Mouse (Mus musculus) hindbrain, embryonic 11.5 days (tissue): Measurements from ENCODE around the gene Olfr738. TPM values are rescaled to one million over a fixed set of nuclear protein-coding genes. Genes with fewer than 3 reads are reported as not detected.

Experiments used
- ATAC-seq: fragments of 200-750 bp; cut with Nextera tagmentation; 2 replicates; pipeline ENCODE4 v1.8.0; 2017; ENCODE audit warnings: mild to moderate bottlenecking, moderate TSS enrichment, moderate library complexity; ENCODE audit not compliant: low FRiP score
- DNase-seq: peaks from one replicate; pipeline ENCODE4 v3.0.0-alpha.2; 2015; ENCODE audit warnings: low spot score
- H3K27ac ChIP-seq: fragments of 300-500 bp; sonication (generic); 2 replicates; pipeline ENCODE4 v1.5.1; 2014; ENCODE audit warnings: mild to moderate bottlenecking, low read depth, low read length
- H3K27me3 ChIP-seq: fragments of 300-500 bp; sonication (generic); 2 replicates; pipeline ENCODE4 v1.6.1; 2014; ENCODE audit warnings: mild to moderate bottlenecking, low read length, moderate library complexity, mixed read lengths; ENCODE audit not compliant: control insufficient read depth, insufficient read depth
- H3K36me3 ChIP-seq: fragments of 300-500 bp; sonication (generic); 2 replicates; pipeline ENCODE4 v1.6.1; 2014; ENCODE audit warnings: mild to moderate bottlenecking, low read length, moderate library complexity, mixed read lengths; ENCODE audit not compliant: control insufficient read depth, insufficient read depth
- H3K4me1 ChIP-seq: fragments of 300-500 bp; sonication (generic); replicated peaks from 2 replicates; pipeline ENCODE4 v1.6.1; 2014; ENCODE audit warnings: low read length, mixed read lengths; ENCODE audit not compliant: control insufficient read depth, insufficient read depth
- H3K4me2 ChIP-seq: fragments of 300-500 bp; sonication (generic); replicated peaks from 2 replicates; pipeline ENCODE4 v1.6.1; 2014; ENCODE audit warnings: mild to moderate bottlenecking, low read depth, low read length
- H3K4me3 ChIP-seq: fragments of 300-500 bp; sonication (generic); 2 replicates; pipeline ENCODE4 v1.5.1; 2014; ENCODE audit warnings: low read depth, low read length
- H3K9ac ChIP-seq: fragments of 300-500 bp; sonication (generic); 2 replicates; pipeline ENCODE4 v1.6.1; 2014; ENCODE audit warnings: low read depth, low read length
- H3K9me3 ChIP-seq: fragments of 300-500 bp; sonication (generic); 2 replicates; pipeline ENCODE4 v1.6.1; 2016; ENCODE audit warnings: low read length; ENCODE audit not compliant: control insufficient read depth
- WGBS: fragments of 180-500 bp; shearing (Covaris S2); extraction: QIAGEN DNeasy Blood & Tissue Kit; methylation state at CpG from one replicate; pipeline ENCODE4 v1.1.7; 2014; 5-methylcytosine and 5-hydroxymethylcytosine counted together
- polyA plus RNA-seq: library from polyadenylated mRNA; unstranded; fragments of >200 nt; fragmentation: Nextera tagmentation; extraction: Ambion mirVana; gene quantifications from 2 replicates; pipeline ENCODE4 v1.2.1, GENCODE M21; 2014

Olfr738 gene
- polyA plus RNA-seq: not detected in 2 replicates

DNA sequence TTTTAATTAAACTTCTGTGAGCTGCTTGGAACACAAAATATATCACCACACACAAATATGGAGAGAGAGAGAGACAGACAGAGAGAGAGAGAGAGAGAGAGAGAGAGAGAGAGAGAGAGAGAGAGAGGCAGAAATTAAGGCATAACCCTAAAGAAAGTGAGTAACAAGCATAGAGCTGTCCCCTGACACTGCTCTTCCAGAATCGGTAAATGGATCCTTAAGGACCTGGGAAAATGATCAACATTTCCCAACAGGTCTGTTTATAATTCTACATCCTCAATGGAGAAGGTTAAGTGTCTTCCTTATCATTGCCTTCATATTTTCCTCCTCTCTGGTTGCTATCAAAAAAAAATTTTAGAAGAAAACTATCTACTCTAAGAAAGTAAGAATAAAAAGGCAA lies at the start of gene Olfr738:
TSS of gene Olfr738 (plus strand) at position 301 of the 400 bp plus-strand sequence.
- 79% methylated on average over 1 of the region's 1 CpGs for WGBS
- no peak within 1 kb of the TSS for H3K4me3 ChIP-seq
- no peaks in the 10 kb centered on the region for H3K27me3 ChIP-seq
- H3K9me3 ChIP-seq: no peaks in the 10 kb centered on the region
- H3K4me2 ChIP-seq: no peak within 1 kb of the TSS
- no peaks in the 10 kb centered on the region for H3K36me3 ChIP-seq
- no peak within 1 kb of the TSS for H3K27ac ChIP-seq
- no peak within 1 kb of the TSS for H3K9ac ChIP-seq
- DNase-seq: no peak
- H3K4me1 ChIP-seq: no peaks in the 10 kb centered on the region
- no peak for ATAC-seq

DNA sequence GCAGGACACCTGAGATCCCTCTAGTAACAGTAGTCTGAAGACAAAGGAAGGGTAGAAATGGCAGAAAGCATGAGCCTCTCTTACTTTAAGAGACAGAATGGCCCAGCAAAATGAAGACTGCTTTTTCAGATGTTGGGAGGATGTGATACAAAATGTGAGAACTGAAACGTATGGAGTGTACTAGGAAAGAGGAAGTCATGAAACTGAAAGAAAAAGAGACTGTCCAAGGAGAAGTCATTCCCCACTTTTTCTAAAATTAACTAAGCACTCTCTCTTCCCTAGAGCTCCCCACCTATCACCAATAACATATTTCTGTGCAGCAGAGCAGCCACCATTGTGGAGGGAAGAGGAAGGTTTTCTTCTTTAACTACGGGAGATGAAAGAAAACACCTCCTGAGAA lies 49.8 kb upstream of the Olfr738 start, which contains the start of gene Tlr11:
TSS of gene Tlr11 (plus strand) at position 322 of the 400 bp plus-strand sequence.
- H3K4me2 ChIP-seq: no peak within 1 kb of the TSS
- H3K9me3 ChIP-seq: no peaks in the 10 kb centered on the region
- whole genome bisulfite sequencing: 86% methylated on average over 2 of the region's 2 CpGs
- DNase-seq (no peak), ATAC-seq (no peak)
- H3K27ac ChIP-seq: no peak within 1 kb of the TSS
- no peaks in the 10 kb centered on the region for H3K27me3 ChIP-seq
- no peak within 1 kb of the TSS for H3K9ac ChIP-seq
- H3K4me3 ChIP-seq: no peak within 1 kb of the TSS
- H3K4me1 ChIP-seq: no peaks in the 10 kb centered on the region
- H3K36me3 ChIP-seq: no peaks in the 10 kb centered on the region

GRCm38 (mm10) chr14:50360480-50360879 lies 46.9 kb upstream of the Olfr738 start:
- no peak overlapping the region for H3K9ac ChIP-seq
- no peaks in the 10 kb centered on the region for H3K9me3 ChIP-seq
- H3K4me3 ChIP-seq: no peak overlapping the region
- no peak for ATAC-seq
- H3K4me2 ChIP-seq: no peak overlapping the region
- H3K4me1 ChIP-seq: no peaks in the 10 kb centered on the region
- no peaks in the 10 kb centered on the region for H3K36me3 ChIP-seq
- no peak overlapping the region for H3K27ac ChIP-seq
- no peaks in the 10 kb centered on the region for H3K27me3 ChIP-seq
- 82% methylated on average over 3 of the region's 3 CpGs for WGBS
- DNase-seq: no peak

- Histone ChIP-seq H3K9me3 (no peaks in the 10 kb centered on the region), H3K27ac (no peak overlapping the region), H3K36me3 (no peaks in the 10 kb centered on the region), H3K9ac (no peak overlapping the region), H3K4me2 (no peak overlapping the region), H3K4me1 (no peaks in the 10 kb centered on the region), H3K27me3 (no peaks in the 10 kb centered on the region), H3K4me3 (no peak overlapping the region)
- WGBS: 91% methylated on average over 2 of the region's 2 CpGs
- DNase-seq: no peak
- no peak for ATAC-seq
These were observed 43.8 kb upstream of the Olfr738 start for GRCm38 (mm10) chr14:50363561-50363960.

- H3K9ac ChIP-seq: no peak within 1 kb of the TSS
- DNase-seq (no peak), ATAC-seq (no peak)
- no peaks in the 10 kb centered on the region for H3K4me1 ChIP-seq
- H3K27me3 ChIP-seq: no peaks in the 10 kb centered on the region
- H3K9me3 ChIP-seq: no peaks in the 10 kb centered on the region
- 93% methylated on average over 2 of the region's 2 CpGs for WGBS
- H3K4me3 ChIP-seq: no peak within 1 kb of the TSS
- H3K27ac ChIP-seq: no peak within 1 kb of the TSS
- H3K4me2 ChIP-seq: no peak within 1 kb of the TSS
- no peaks in the 10 kb centered on the region for H3K36me3 ChIP-seq
These were observed 26.5 kb upstream of the Olfr738 start, which contains the start of gene Olfr736 for GRCm38 (mm10) chr14:50380863-50381262. TSS of gene Olfr736 (plus strand) at chr14:50381163.

DNA sequence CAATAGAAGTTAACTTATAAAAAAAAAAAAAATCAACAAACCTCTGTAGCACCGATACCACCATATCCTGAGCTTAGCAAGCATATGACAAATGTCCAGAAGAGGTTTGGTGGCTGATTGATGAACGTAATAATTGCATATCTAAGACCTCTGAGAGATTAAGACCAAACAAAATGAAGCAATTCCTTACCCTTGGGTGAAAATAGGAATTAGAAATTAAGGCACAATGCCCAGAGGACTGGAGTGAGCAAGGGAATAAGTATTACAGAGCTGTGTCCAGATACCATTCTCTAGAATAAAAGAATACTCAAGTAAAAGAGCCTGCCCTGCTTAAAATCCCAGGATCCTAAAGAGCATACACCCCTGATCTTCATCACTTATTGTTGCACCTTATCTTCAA lies 11.0 kb downstream of the Olfr738 start, which contains the start of gene Olfr739:
TSS of gene Olfr739 (plus strand) at position 301 of the 400 bp plus-strand sequence.
- WGBS: 70% methylated on average over 2 of the region's 2 CpGs
- H3K9ac ChIP-seq: no peak within 1 kb of the TSS
- no peak within 1 kb of the TSS for H3K4me2 ChIP-seq
- H3K4me3 ChIP-seq: no peak within 1 kb of the TSS
- no peaks in the 10 kb centered on the region for H3K9me3 ChIP-seq
- H3K36me3 ChIP-seq: no peaks in the 10 kb centered on the region
- DNase-seq (no peak), ATAC-seq (no peak)
- H3K27me3 ChIP-seq: no peaks in the 10 kb centered on the region
- H3K27ac ChIP-seq: no peak within 1 kb of the TSS
- H3K4me1 ChIP-seq: no peaks in the 10 kb centered on the region

GRCm38 (mm10) chr14:50445245-50445644 lies 37.9 kb downstream of the Olfr738 start, which contains the start of gene Olfr740:
TSS of gene Olfr740 (plus strand) at chr14:50445545.
- ATAC-seq (no peak), DNase-seq (no peak)
- H3K4me1 ChIP-seq: no peaks in the 10 kb centered on the region
- H3K4me2 ChIP-seq: no peak within 1 kb of the TSS
- 88% methylated on average over 3 of the region's 3 CpGs for WGBS
- no peak within 1 kb of the TSS for H3K27ac ChIP-seq
- H3K27me3 ChIP-seq: no peaks in the 10 kb centered on the region
- no peak within 1 kb of the TSS for H3K4me3 ChIP-seq
- no peaks in the 10 kb centered on the region for H3K9me3 ChIP-seq
- H3K36me3 ChIP-seq: no peaks in the 10 kb centered on the region
- H3K9ac ChIP-seq: no peak within 1 kb of the TSS

Other genes starting within 250 kb of the Olfr738 start
- gene Olfr730, start 219.4 kb upstream of the Olfr738 start, polyA plus RNA-seq: not detected in 2 replicates
- not detected in 2 replicates for gene Olfr731, start 165.7 kb upstream of the Olfr738 start, polyA plus RNA-seq
- gene Olfr732, start 123.4 kb upstream of the Olfr738 start, polyA plus RNA-seq: not detected in 2 replicates
- gene Olfr733, start 106.0 kb upstream of the Olfr738 start, polyA plus RNA-seq: not detected in 2 replicates
- not detected in 2 replicates for gene Olfr734, start 80.8 kb upstream of the Olfr738 start, polyA plus RNA-seq
- gene Olfr735, start 58.7 kb upstream of the Olfr738 start, polyA plus RNA-seq: not detected in 2 replicates
- gene Tlr11, start 49.7 kb upstream of the Olfr738 start, polyA plus RNA-seq: not detected in 2 replicates
- not detected in 2 replicates for gene Olfr736, start 26.4 kb upstream of the Olfr738 start, polyA plus RNA-seq
- not detected in 2 replicates for gene Olfr739, start 11.1 kb downstream of the Olfr738 start, polyA plus RNA-seq
- not detected in 2 replicates for gene Olfr740, start 38.0 kb downstream of the Olfr738 start, polyA plus RNA-seq
- not detected in 2 replicates for gene Olfr741, start 65.2 kb downstream of the Olfr738 start, polyA plus RNA-seq
- gene Olfr742, start 96.0 kb downstream of the Olfr738 start, polyA plus RNA-seq: not detected in 2 replicates
- gene Olfr743, start 114.3 kb downstream of the Olfr738 start, polyA plus RNA-seq: not detected in 2 replicates
- gene Olfr744, start 207.3 kb downstream of the Olfr738 start, polyA plus RNA-seq: not detected in 2 replicates
- not detected in 2 replicates for gene Olfr745, start 231.8 kb downstream of the Olfr738 start, polyA plus RNA-seq
- gene Olfr746, start 239.5 kb downstream of the Olfr738 start, polyA plus RNA-seq: not detected in 2 replicates